Mouse (Mus musculus): Measurements from ENCODE around the gene Rtn2. TPM values are rescaled to one million over a fixed set of nuclear protein-coding genes. Genes with fewer than 3 reads are reported as not detected.

Gene Rtn2
- polyA plus RNA-seq (2014; fragmentation: Illumina TruSeq; extraction: RNeasy Lipid Tissue Mini Kit (QIAGEN cat#74804)), result 0.94 TPM

DNA sequence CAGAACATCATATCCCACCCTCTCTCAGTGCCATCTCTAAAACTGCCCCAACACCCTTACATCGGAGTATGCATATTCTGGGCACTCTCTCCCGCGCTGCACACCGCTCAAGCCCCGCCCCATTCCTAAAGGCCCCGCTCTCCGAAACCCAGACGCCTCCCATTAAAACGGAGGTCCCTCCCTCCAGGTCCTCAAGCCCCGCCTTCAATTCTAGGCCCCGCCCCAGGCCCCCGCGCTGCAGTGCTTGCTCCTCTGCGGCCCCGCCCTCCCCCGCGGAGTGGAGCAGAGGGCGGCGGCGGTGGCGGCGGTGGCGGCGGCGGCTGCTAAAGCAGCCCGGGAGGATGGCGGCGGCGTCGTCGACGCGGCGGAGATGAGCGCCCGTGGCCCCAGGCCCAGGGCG, at the start of gene Rtn2:
Gene Rtn2, plus strand, starts transcription at position 240 of the 400 bp plus-strand sequence.

DNA sequence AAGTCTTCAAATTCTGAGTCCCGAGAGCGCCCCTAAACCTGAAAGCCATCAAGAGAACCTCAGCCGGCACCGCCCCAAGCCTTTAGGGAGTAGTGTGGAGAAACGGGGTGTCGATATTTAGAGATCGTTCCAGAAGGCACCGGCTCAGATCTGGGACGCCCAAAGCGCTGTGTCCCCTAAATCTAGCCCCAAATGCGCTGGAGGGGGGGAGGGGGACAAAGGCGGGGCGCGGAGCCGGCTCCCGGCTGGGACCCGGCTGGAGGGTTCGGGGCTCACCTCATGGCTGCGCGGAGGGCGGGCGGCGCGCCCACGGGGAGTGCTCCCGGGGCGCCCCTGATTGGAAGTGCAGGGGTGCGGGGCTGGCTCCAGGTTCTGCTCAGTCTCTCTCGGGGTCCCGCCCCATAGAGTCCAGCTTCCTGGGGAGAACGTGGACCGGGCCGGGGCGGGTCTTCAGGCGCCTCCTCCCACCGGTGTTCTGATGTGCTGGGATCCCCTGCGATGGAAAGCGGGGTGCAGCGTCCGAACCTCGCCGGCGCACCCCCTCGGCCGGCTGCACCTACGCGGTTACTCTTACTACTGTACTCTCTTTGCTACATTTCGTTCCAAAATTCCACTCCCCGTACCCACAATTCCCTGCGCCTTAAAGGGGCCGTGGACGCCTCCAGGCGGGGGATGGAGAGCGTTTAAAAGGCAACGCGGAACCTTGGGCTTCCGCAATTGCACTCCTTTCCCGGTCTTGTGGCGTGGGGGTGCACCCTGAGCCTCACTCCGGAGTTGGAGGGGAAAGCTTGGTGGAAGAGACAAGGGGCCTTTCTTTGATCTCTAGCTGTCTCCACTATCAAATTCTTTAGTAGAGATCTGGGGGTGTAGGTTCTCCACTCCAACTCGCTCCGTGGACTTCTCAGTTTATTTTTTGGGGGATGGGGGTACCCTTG, 10.9 kb upstream of the Rtn2 start, which contains the start of gene Vasp:
Gene Vasp, minus strand, starts transcription at position 580 of the 935 bp plus-strand sequence.

DNA sequence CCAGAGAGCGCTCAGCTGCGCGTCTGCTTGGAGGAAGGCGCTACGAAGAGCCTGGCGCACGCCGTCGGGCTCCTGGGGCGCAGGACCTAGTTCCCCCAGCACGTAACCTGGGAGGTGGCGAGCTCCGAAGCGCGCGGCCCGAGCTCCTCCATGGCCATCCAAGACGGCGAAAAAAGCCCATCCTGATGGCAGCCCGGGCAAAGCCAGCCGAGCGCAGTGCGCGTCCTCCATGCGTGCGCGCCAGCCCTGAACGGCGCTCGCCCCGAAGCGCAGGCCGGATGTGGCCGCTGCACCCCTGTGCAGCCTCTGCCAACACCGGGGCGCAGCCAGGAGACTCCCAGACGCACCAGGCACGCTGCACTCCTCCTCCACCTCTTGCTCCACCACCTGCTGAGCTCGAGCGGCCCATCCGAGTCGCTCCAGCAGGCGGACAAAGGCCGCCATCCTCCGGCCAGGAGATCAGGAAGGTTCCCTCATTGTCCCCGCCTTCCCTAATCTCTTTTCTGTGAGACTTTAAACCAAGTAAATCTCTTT, 2.8 kb upstream of the Rtn2 start, which contains the start of gene Ppm1n:
Gene Ppm1n, minus strand, starts transcription at position 484 of the 534 bp plus-strand sequence.

DNA sequence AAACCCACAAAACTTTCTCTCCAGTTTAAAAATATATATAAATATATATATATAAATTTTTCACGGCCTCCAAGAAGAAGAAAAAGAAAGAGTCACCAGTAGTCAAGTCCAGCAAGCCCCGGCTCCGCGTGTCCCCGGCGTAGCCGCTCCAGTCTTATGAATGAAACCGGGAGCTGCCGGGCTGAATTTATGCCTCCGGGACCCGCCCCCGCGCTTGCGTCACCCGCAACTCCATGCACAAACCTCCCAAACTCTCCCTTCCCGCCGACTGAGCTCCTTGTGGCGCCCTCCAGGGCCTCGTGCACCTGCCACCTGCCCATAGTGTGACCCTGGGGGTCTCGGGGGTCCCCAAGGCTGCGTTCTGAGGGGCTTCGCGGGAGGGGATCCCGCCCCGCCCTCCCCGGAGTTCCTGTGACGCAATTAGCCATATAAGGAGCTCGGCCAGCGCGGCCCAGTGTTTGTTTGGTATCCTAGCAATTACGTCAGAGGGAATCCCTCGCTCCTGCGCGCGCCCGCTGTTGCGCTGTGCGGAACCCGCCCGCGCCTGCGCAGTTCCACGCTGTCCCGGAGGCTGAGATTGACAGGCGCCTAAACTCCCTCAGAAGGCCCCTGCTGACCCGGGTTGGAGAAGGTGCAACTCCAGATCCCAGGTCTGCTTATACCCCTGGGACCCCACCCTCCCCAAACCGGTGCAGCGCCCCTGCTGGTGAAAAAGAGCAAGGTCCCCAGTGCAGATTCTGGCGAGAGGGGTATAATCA, 27.6 kb downstream of the Rtn2 start, which contains the start of gene Fosb:
Gene Fosb, minus strand, starts transcription at position 168 of the 758 bp plus-strand sequence.

DNA sequence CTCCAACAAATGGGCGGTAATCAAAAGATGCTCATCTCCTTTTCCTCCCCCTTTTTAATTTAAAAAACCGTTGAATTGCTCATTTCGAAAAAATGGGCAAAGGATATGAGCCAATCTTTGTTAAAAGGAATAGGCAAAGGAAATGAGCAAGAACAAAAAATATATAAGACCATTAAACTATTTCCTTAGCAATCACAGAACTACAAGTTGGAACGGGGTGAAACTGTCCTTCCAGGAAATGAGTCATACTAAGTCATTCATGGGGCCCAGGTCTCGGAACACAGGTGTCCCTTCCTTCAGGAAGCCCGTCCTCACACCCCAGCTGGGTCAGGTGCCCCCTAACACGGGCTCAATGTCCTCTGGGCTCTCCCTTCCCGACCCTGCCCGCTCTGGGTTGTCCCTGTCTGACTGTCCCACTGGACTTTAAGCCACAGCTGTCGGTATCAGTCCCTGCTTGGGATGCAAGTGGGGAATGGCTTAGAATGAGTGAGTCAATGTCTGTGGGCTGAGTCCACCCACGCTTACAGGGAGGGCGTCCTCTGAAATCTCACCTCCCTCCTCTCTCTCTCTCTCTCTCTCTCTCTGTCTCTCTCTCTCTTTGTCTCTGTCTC, 61.9 kb downstream of the Rtn2 start, which contains the start of gene Ercc1:
Gene Ercc1, plus strand, starts transcription at position 542 of the 611 bp plus-strand sequence.

Other genes with a start within 250 kb of the Rtn2 start
- not detected for gene Rsph6a, start 227.9 kb upstream of the Rtn2 start, polyA plus RNA-seq (2014; fragmentation: Illumina TruSeq; extraction: RNeasy Lipid Tissue Mini Kit (QIAGEN cat#74804))
- gene Dmwd, start 206.4 kb upstream of the Rtn2 start, polyA plus RNA-seq (2014; fragmentation: Illumina TruSeq; extraction: RNeasy Lipid Tissue Mini Kit (QIAGEN cat#74804)), result 0.23 TPM
- 5.7 TPM for gene Dmpk, start 198.8 kb upstream of the Rtn2 start, polyA plus RNA-seq (2014; fragmentation: Illumina TruSeq; extraction: RNeasy Lipid Tissue Mini Kit (QIAGEN cat#74804))
- gene Six5, start 188.0 kb upstream of the Rtn2 start, polyA plus RNA-seq (2014; fragmentation: Illumina TruSeq; extraction: RNeasy Lipid Tissue Mini Kit (QIAGEN cat#74804)), result 1.9 TPM
- gene Gm4969, start 164.3 kb upstream of the Rtn2 start, polyA plus RNA-seq (2014; fragmentation: Illumina TruSeq; extraction: RNeasy Lipid Tissue Mini Kit (QIAGEN cat#74804)), result not detected
- 1.3 TPM for gene Fbxo46, start 162.8 kb upstream of the Rtn2 start, polyA plus RNA-seq (2014; fragmentation: Illumina TruSeq; extraction: RNeasy Lipid Tissue Mini Kit (QIAGEN cat#74804))
- 9.1 TPM for gene Qpctl, start 133.3 kb upstream of the Rtn2 start, polyA plus RNA-seq (2014; fragmentation: Illumina TruSeq; extraction: RNeasy Lipid Tissue Mini Kit (QIAGEN cat#74804))
- gene Snrpd2, start 132.9 kb upstream of the Rtn2 start, polyA plus RNA-seq (2014; fragmentation: Illumina TruSeq; extraction: RNeasy Lipid Tissue Mini Kit (QIAGEN cat#74804)), result 1.4 TPM
- not detected for gene Gipr, start 116.5 kb upstream of the Rtn2 start, polyA plus RNA-seq (2014; fragmentation: Illumina TruSeq; extraction: RNeasy Lipid Tissue Mini Kit (QIAGEN cat#74804))
- not detected for gene Eml2, start 106.2 kb upstream of the Rtn2 start, polyA plus RNA-seq (2014; fragmentation: Illumina TruSeq; extraction: RNeasy Lipid Tissue Mini Kit (QIAGEN cat#74804))
- gene Gpr4, start 70.1 kb upstream of the Rtn2 start, polyA plus RNA-seq (2014; fragmentation: Illumina TruSeq; extraction: RNeasy Lipid Tissue Mini Kit (QIAGEN cat#74804)), result 1.4 TPM
- gene Opa3, start 54.3 kb upstream of the Rtn2 start, polyA plus RNA-seq (2014; fragmentation: Illumina TruSeq; extraction: RNeasy Lipid Tissue Mini Kit (QIAGEN cat#74804)), result 9.0 TPM
- 16.5 TPM for gene Vasp, start 10.8 kb upstream of the Rtn2 start, polyA plus RNA-seq (2014; fragmentation: Illumina TruSeq; extraction: RNeasy Lipid Tissue Mini Kit (QIAGEN cat#74804))
- gene Ppm1n, start 2.6 kb upstream of the Rtn2 start, polyA plus RNA-seq (2014; fragmentation: Illumina TruSeq; extraction: RNeasy Lipid Tissue Mini Kit (QIAGEN cat#74804)), result not detected
- 0.37 TPM for gene Fosb, start 27.4 kb downstream of the Rtn2 start, polyA plus RNA-seq (2014; fragmentation: Illumina TruSeq; extraction: RNeasy Lipid Tissue Mini Kit (QIAGEN cat#74804))
- not detected for gene Ercc1, start 62.2 kb downstream of the Rtn2 start, polyA plus RNA-seq (2014; fragmentation: Illumina TruSeq; extraction: RNeasy Lipid Tissue Mini Kit (QIAGEN cat#74804))
- gene Cd3eap, start 76.9 kb downstream of the Rtn2 start, polyA plus RNA-seq (2014; fragmentation: Illumina TruSeq; extraction: RNeasy Lipid Tissue Mini Kit (QIAGEN cat#74804)), result 1.6 TPM
- gene Ppp1r13l, start 77.1 kb downstream of the Rtn2 start, polyA plus RNA-seq (2014; fragmentation: Illumina TruSeq; extraction: RNeasy Lipid Tissue Mini Kit (QIAGEN cat#74804)), result not detected
- gene Ercc2, start 99.4 kb downstream of the Rtn2 start, polyA plus RNA-seq (2014; fragmentation: Illumina TruSeq; extraction: RNeasy Lipid Tissue Mini Kit (QIAGEN cat#74804)), result not detected
- gene Klc3, start 121.5 kb downstream of the Rtn2 start, polyA plus RNA-seq (2014; fragmentation: Illumina TruSeq; extraction: RNeasy Lipid Tissue Mini Kit (QIAGEN cat#74804)), result not detected
- gene Ckm, start 122.2 kb downstream of the Rtn2 start, polyA plus RNA-seq (2014; fragmentation: Illumina TruSeq; extraction: RNeasy Lipid Tissue Mini Kit (QIAGEN cat#74804)), result not detected
- 1.1 TPM for gene Mark4, start 176.2 kb downstream of the Rtn2 start, polyA plus RNA-seq (2014; fragmentation: Illumina TruSeq; extraction: RNeasy Lipid Tissue Mini Kit (QIAGEN cat#74804))
- 0.20 TPM for gene Exoc3l2, start 180.7 kb downstream of the Rtn2 start, polyA plus RNA-seq (2014; fragmentation: Illumina TruSeq; extraction: RNeasy Lipid Tissue Mini Kit (QIAGEN cat#74804))
- gene Bloc1s3, start 225.7 kb downstream of the Rtn2 start, polyA plus RNA-seq (2014; fragmentation: Illumina TruSeq; extraction: RNeasy Lipid Tissue Mini Kit (QIAGEN cat#74804)), result 3.2 TPM
- gene Trappc6a, start 225.8 kb downstream of the Rtn2 start, polyA plus RNA-seq (2014; fragmentation: Illumina TruSeq; extraction: RNeasy Lipid Tissue Mini Kit (QIAGEN cat#74804)), result not detected
- gene Nkpd1, start 235.2 kb downstream of the Rtn2 start, polyA plus RNA-seq (2014; fragmentation: Illumina TruSeq; extraction: RNeasy Lipid Tissue Mini Kit (QIAGEN cat#74804)), result not detected